Mouse (Mus musculus) limb, embryonic 15.5 days (tissue): Measurements from ENCODE around the gene Hif1an. TPM values are rescaled to one million over a fixed set of nuclear protein-coding genes. Genes with fewer than 3 reads are reported as not detected.
A peak's percentile ranks its signal among the peaks of the same experiment; 100 is the strongest.

Experiments
- ATAC-seq: fragments of 200-750 bp; cut with Nextera tagmentation; 2 replicates; pipeline ENCODE4 v1.8.0; 2017; ENCODE audit warnings: low read depth, moderate TSS enrichment; ENCODE audit not compliant: insufficient number of reproducible peaks, low FRiP score, low TSS enrichment
- H3K27ac ChIP-seq: fragments of 300-500 bp; sonication (generic); 2 replicates; pipeline ENCODE4 v1.5.1; 2015; ENCODE audit warnings: moderate library complexity, mild to moderate bottlenecking, inconsistent platforms
- H3K27me3 ChIP-seq: fragments of 300-500 bp; sonication (generic); 2 replicates; pipeline ENCODE4 v1.6.1; 2015; ENCODE audit warnings: inconsistent platforms
- H3K36me3 ChIP-seq: fragments of 300-500 bp; sonication (generic); 2 replicates; pipeline ENCODE4 v1.6.1; 2015; ENCODE audit warnings: inconsistent platforms
- H3K4me1 ChIP-seq: fragments of 300-500 bp; sonication (generic); 2 replicates; pipeline ENCODE4 v1.6.1; 2015; ENCODE audit warnings: inconsistent platforms
- H3K4me2 ChIP-seq: fragments of 300-500 bp; sonication (generic); 2 replicates; pipeline ENCODE4 v1.6.1; 2015; ENCODE audit warnings: mild to moderate bottlenecking, inconsistent platforms
- H3K4me3 ChIP-seq: fragments of 300-500 bp; sonication (generic); 2 replicates; pipeline ENCODE4 v1.5.1; 2015; ENCODE audit warnings: mild to moderate bottlenecking, inconsistent platforms
- H3K9ac ChIP-seq: fragments of 300-500 bp; sonication (generic); 2 replicates; pipeline ENCODE4 v1.6.1; 2015; ENCODE audit warnings: inconsistent platforms
- H3K9me3 ChIP-seq: fragments of 300-500 bp; sonication (generic); 2 replicates; pipeline ENCODE4 v1.6.1; 2016; ENCODE audit warnings: inconsistent platforms
- WGBS: fragments of 180-500 bp; shearing (Covaris S2); methylation state at CpG from one replicate; pipeline ENCODE4 v1.1.7; 2015; 5-methylcytosine and 5-hydroxymethylcytosine counted together
- polyA plus RNA-seq: library from polyadenylated mRNA; unstranded; fragments of >200 nt; fragmentation: Nextera tagmentation; extraction: Ambion mirVana; gene quantifications from 2 replicates; pipeline ENCODE4 v1.2.1, GENCODE M21; 2015

Hif1an gene
- polyA plus RNA-seq, 1 experiment from 2014 or later, result 31.2 TPM

DNA sequence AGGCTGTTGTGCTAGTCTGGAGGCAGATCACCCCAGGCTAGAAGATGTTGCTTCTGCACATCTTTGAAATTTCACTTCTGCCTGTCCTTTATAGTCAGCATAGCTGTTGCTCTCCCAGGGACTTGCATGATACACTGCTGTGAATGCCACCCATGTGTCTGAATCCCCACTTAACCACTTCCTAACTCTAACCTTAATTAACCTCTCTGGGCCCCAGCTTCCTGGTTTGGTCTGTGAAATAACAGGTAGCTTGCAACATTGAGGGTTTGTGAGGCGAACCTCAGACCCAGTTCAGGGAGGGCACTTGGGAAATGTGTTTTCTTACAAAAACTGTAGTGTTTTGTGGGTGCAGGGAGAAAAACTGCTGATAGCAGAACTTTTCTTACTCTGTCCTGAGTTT lies 15.4 kb downstream of the Hif1an start:
- no peak for ATAC-seq
- WGBS, result 72% methylated on average over 1 of the region's 1 CpGs
- H3K4me3 ChIP-seq, result no peak overlapping the region
- H3K4me1 ChIP-seq, result no peaks in the 10 kb centered on the region
- no peak overlapping the region for H3K4me2 ChIP-seq
- H3K9ac ChIP-seq, result no peak overlapping the region
- H3K27ac ChIP-seq, result no peak overlapping the region
- peaks cover 28% of the 10 kb centered on the region for H3K36me3 ChIP-seq
- no peaks in the 10 kb centered on the region for H3K9me3 ChIP-seq
- peaks cover 4% of the 10 kb centered on the region; the same call in 1 of the 2 replicates for H3K27me3 ChIP-seq

DNA sequence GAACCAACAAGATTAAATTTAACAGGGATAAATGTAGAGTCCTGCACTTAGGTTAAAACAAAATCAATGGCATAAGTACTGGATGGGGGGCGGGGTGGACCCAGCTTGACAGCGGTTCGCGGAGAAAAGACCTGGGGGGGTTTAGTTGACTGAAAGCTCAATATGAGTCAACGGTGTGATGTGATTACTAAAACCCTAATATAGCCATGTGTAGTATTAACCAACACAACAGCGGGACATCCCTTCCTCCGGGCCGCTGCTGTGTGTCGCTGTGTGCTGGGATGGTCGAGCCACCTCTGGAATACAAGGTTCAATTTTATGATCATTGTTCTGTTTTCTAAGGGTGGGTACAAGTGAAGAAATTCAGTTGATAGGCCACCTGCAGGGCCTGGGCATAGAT lies 19.5 kb downstream of the Hif1an start:
- Histone ChIP-seq H3K4me2 (no peak overlapping the region), H3K4me1 (no peaks in the 10 kb centered on the region), H3K9me3 (no peaks in the 10 kb centered on the region), H3K27me3 (peaks cover 39% of the 10 kb centered on the region), H3K27ac (no peak overlapping the region), H3K9ac (no peak overlapping the region), H3K36me3 (no peaks in the 10 kb centered on the region), H3K4me3 (no peak overlapping the region)
- no peak for ATAC-seq
- WGBS, result 85% methylated on average over 10 of the region's 10 CpGs

DNA sequence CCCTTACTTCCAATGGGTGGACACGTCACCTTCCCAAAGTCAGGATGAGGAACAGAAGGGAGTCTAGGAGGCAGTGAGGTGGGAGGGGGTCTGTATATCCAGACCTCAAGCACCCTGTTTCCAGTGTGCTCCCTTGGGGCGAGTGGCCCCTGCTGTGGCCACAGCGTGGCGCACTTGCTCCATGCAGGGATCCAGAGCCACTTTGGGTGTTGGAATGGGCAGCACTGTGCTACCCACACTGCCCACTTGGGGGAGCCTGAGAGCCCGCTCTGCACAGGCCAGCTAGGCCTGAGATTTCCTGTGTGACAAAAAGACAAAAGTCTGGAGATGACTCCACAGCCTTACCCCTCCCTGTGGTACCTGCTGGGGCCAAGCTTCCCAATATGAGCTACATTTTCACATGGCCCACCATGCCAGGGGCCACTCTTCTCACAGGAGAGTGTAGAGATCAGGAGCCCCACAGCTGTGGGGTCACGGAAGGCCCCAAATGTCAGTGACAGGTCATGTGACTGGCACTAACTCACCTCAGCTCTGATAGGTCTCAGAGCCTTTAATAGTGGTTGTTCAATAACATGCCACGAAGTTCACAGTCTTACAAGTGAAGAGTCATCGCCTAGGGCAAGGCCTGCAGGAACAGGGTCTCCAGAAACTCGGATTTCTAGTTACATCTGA lies 20.1 kb downstream of the Hif1an start:
- WGBS, result 33% methylated on average over 9 of the region's 9 CpGs
- H3K36me3 ChIP-seq, result no peaks in the 10 kb centered on the region
- peaks cover 43% of the 10 kb centered on the region for H3K27me3 ChIP-seq
- no peak overlapping the region for H3K9ac ChIP-seq
- H3K9me3 ChIP-seq, result no peaks in the 10 kb centered on the region
- no peaks in the 10 kb centered on the region for H3K4me1 ChIP-seq
- H3K27ac ChIP-seq, result no peak overlapping the region
- H3K4me3 ChIP-seq, result no peak overlapping the region
- no peak overlapping the region for H3K4me2 ChIP-seq
- peak; percentile 64 for ATAC-seq

DNA sequence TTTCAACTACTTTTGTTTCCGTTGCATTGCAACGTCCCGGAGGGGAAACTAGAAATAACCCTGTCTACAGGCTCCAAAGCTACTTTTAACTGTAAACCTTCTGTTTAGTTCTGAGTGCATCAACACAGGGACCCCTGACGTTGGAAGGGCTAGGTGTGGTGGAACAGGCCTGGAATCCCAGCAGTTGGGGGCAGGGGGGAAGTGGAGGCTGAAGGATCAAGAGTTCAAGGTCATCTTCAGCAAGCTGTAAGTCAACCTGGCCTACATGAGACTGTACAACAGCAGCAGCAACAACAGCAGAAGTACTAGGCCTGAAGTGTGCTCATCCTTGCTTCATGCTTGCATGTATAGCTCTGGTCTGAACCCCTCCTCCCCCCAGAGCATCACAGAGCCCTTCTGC lies 25.4 kb downstream of the Hif1an start:
- Histone ChIP-seq H3K4me3 (no peak overlapping the region), H3K4me1 (no peaks in the 10 kb centered on the region), H3K27ac (no peak overlapping the region), H3K36me3 (no peaks in the 10 kb centered on the region), H3K27me3 (peaks cover 43% of the 10 kb centered on the region), H3K9me3 (no peaks in the 10 kb centered on the region), H3K4me2 (no peak overlapping the region), H3K9ac (no peak overlapping the region)
- ATAC-seq, result no peak
- 41% methylated on average over 4 of the region's 4 CpGs for whole genome bisulfite sequencing

DNA sequence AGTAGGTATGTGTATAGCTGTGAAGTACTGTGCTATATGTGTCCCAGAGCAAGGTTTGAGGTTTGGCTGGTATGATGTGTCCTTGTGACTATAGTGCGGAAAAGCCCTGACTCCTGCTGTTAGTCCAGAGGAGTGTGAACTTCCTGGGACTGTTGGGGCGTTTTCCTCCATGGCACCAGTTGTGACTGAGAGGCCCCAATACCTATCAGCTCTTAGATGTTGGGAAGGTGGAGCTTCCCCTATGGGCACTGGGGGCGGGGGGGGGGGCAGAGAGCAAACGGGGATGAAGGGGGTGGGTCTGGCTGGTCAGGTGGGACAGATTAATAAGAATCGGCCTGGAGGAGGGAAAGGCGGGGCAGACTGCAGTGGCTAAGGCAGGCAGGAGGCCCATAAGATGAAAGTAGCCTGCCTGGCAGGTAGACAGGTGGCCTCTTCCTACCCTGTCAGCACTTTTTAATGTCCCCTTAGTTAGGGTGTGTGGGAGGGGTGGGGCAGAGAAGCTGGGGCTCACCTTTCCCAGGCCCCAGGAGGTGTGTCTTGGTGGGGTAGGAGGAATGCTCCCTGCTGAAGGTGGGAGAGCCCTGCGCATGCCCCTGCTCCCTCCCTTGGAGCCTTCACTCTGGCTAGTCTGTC lies 27.1 kb downstream of the Hif1an start:
- Histone ChIP-seq H3K27ac (no peak overlapping the region), H3K27me3 (peaks cover 27% of the 10 kb centered on the region; the same call in 1 of the 2 replicates), H3K4me2 (no peak overlapping the region), H3K4me1 (no peaks in the 10 kb centered on the region), H3K9me3 (no peaks in the 10 kb centered on the region), H3K4me3 (no peak overlapping the region), H3K36me3 (no peaks in the 10 kb centered on the region), H3K9ac (no peak overlapping the region)
- WGBS, result 39% methylated on average over 7 of the region's 7 CpGs
- no peak for ATAC-seq

DNA sequence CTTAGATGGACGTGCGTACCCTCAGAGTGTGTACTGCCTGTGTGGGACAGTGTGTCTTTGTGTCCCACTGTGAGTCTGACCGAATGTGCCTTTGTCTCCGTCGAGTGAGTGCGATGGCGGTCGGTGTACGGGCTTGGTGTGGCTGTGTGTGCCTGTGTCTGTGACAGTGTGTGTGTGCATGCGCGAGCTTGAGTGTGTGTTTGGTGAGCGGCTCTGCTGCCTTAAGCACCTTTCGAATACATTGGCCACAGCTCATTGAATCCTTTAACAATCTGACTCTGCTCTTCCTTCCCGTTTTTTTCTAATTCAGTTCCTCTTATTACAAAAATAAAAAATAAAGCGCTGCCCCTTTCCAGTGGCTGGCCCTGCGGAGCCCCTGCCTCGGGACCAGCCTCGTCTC lies 28.3 kb downstream of the Hif1an start:
- no peak for ATAC-seq
- Histone ChIP-seq H3K4me2 (no peak overlapping the region), H3K4me3 (no peak overlapping the region), H3K9me3 (no peaks in the 10 kb centered on the region), H3K27ac (no peak overlapping the region), H3K36me3 (no peaks in the 10 kb centered on the region), H3K27me3 (peaks cover 17% of the 10 kb centered on the region; the same call in 1 of the 2 replicates), H3K4me1 (no peaks in the 10 kb centered on the region), H3K9ac (no peak overlapping the region)
- WGBS, result 88% methylated on average over 18 of the region's 18 CpGs

DNA sequence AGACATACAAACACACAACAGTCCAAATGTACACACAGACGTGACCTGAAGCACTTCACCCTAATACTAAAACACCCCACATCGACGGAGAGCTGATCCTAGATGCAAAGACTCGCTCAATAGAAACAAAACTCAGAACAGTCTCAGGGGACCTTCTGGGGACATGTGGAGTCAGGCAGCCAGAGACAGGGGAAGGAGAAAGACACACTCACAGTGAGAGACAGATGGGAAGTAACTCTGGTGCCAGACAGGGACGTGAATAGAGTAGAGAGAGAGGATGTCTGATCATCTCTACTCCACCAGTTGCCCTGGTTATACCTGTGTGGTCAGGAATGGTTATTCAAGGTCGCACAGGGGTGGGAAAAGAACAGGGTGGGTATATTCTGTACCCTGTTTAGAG lies 29.0 kb downstream of the Hif1an start:
- Histone ChIP-seq H3K27ac (no peak overlapping the region), H3K9ac (no peak overlapping the region), H3K4me3 (no peak overlapping the region), H3K4me1 (no peaks in the 10 kb centered on the region), H3K9me3 (no peaks in the 10 kb centered on the region), H3K4me2 (no peak overlapping the region), H3K27me3 (peaks cover 10% of the 10 kb centered on the region; the same call in 1 of the 2 replicates), H3K36me3 (no peaks in the 10 kb centered on the region)
- 78% methylated on average over 6 of the region's 6 CpGs for WGBS
- no peak for ATAC-seq

DNA sequence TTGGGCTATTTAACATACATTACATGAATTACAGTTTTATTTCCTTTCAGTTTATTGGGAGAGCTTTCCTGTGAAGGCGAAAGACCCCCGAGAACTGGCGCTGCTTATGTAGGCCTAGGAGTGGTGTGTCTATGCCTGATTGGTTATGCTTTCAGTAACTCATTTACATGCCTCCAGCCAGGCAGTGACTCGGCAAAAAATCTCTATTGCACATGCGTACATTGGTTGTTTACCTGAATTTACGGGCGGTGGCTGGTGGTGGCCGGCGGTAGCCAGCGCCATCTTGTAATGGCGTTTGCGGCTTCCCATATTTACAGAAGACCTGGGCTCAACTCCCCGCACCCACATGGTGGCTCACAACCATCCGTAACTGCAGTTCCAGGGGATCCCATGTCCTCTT lies 31.5 kb downstream of the Hif1an start:
- no peak for ATAC-seq
- peaks cover 3% of the 10 kb centered on the region; the same call in 1 of the 2 replicates for H3K27me3 ChIP-seq
- no peak overlapping the region for H3K4me3 ChIP-seq
- H3K4me2 ChIP-seq, result no peak overlapping the region
- H3K9me3 ChIP-seq, result no peaks in the 10 kb centered on the region
- no peaks in the 10 kb centered on the region for H3K36me3 ChIP-seq
- no peak overlapping the region for H3K27ac ChIP-seq
- no peak overlapping the region for H3K9ac ChIP-seq
- WGBS, result 94% methylated on average over 14 of the region's 14 CpGs
- H3K4me1 ChIP-seq, result no peaks in the 10 kb centered on the region

DNA sequence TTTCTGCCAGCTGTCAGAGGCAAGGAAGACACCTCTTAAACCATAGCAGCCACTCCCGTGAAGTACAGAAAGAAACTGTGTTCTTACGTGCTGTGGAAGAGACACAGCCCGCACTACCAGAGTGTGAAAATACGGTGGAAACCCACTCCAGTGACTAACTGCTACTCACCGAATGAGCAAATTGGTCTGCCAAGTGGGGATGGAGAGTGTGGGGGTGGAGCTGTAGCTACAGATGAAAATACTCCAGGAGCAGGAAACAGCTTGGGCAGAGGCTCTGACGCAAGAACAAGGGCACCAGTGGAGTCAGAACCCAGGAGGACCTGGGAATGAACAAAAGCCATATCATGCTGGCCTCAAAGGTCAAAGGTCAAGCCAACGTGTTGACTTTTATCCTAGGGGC lies 55.5 kb downstream of the Hif1an start:
- H3K9me3 ChIP-seq, result no peaks in the 10 kb centered on the region
- H3K4me1 ChIP-seq, result no peaks in the 10 kb centered on the region
- no peak overlapping the region for H3K9ac ChIP-seq
- no peak overlapping the region for H3K4me3 ChIP-seq
- no peaks in the 10 kb centered on the region for H3K36me3 ChIP-seq
- no peak overlapping the region for H3K4me2 ChIP-seq
- H3K27me3 ChIP-seq, result no peaks in the 10 kb centered on the region
- WGBS, result 53% methylated on average over 7 of the region's 7 CpGs
- no peak overlapping the region for H3K27ac ChIP-seq
- no peak for ATAC-seq

Other genes with a start within 250 kb of the Hif1an start
- gene Scd4, start 229.8 kb upstream of the Hif1an start, polyA plus RNA-seq, result 0.20 and 0.41 TPM in 2 replicates
- gene Scd1, start 155.0 kb upstream of the Hif1an start, polyA plus RNA-seq, result 5.0 and 6.5 TPM in 2 replicates
- gene Wnt8b, start 69.4 kb upstream of the Hif1an start, polyA plus RNA-seq, result not detected in 2 replicates
- 0.35 and 0.42 TPM in 2 replicates for gene Sec31b, start 17.0 kb upstream of the Hif1an start, polyA plus RNA-seq
- not detected in 2 replicates for gene Gm20538, start 10.0 kb upstream of the Hif1an start, polyA plus RNA-seq
- 426 and 467 TPM in 2 replicates for gene Ndufb8, start 7.4 kb upstream of the Hif1an start, polyA plus RNA-seq
- not detected in 2 replicates for gene Pax2, start 193.2 kb downstream of the Hif1an start, polyA plus RNA-seq